Comparison of ENCODE assay signal across 20 mouse cellular contexts in the genomic region with DNA sequence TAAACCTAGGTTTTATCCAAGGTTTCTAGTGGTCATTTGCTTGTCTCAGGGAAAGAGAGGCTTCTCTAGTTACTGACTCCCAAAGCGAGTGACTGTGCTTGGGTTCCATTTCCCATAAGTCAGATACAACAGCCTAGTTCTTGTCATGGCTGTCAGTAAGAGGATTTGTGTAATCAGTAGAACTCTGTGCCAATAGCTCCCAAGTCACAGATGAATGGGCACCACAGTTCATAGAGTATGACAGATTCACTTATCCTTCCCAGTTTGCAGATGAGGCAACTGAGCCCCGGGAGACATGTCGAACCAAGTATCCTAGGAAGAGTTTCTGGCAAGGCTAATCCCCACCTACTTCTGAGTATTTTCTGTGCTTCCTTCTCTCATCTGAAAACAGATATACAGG.
DNase-seq lines count a peak whose midpoint lies in the region; ATAC-seq and TF ChIP-seq lines count a peak whose summit lies in the region.
"Had no signal": no experiment of that assay in that cellular context is flagged by ENCODE, and none has a peak within 500 bp of the region (broad histone marks: within the 10 kb centered on the region; RNA-seq: fewer than 3 reads in every experiment).

No protein-coding gene starts in this region.

- H3K9me3 ChIP-seq in limb, embryonic 15.5 days: no peaks in the 10 kb centered on the region
- H3K9me3 ChIP-seq in limb, embryonic 10.5 days (replicated peaks): no peaks in the 10 kb centered on the region
- no peaks in the 10 kb centered on the region for H3K9me3 ChIP-seq in embryonic facial prominence, embryonic 15.5 days (replicated peaks)
- H3K9me3 ChIP-seq: forebrain, embryonic 13.5 days; heart, embryonic 13.5 days; hindbrain, embryonic 12.5 days had no signal

- H3K4me3 ChIP-seq in limb, embryonic 15.5 days: no peak overlapping the region
- no peak overlapping the region for H3K4me3 ChIP-seq in limb, embryonic 10.5 days
- no peak overlapping the region for H3K4me3 ChIP-seq in C2C12 (ENCODE audit: insufficient read depth, poor library complexity, severe bottlenecking)
- no peak overlapping the region for H3K4me3 ChIP-seq in embryonic facial prominence, embryonic 15.5 days (replicated peaks)
- H3K4me3 ChIP-seq: forebrain, embryonic 13.5 days; heart, embryonic 13.5 days; hindbrain, embryonic 12.5 days had no signal

- H3K4me1 ChIP-seq in limb, embryonic 15.5 days: peaks cover 9% of the 10 kb centered on the region; the same call in 1 of the 2 replicates
- H3K4me1 ChIP-seq in limb, embryonic 10.5 days: peaks cover 3% of the 10 kb centered on the region; the same call in 1 of the 2 replicates
- peaks cover 25% of the 10 kb centered on the region for H3K4me1 ChIP-seq in embryonic facial prominence, embryonic 15.5 days
- H3K4me1 ChIP-seq: hindbrain, embryonic 12.5 days had no signal

- H3K27me3 ChIP-seq in limb, embryonic 15.5 days: no peaks in the 10 kb centered on the region
- no peaks in the 10 kb centered on the region for H3K27me3 ChIP-seq in limb, embryonic 10.5 days (ENCODE audit: low read depth, poor library complexity, severe bottlenecking)
- H3K27me3 ChIP-seq in C2C12 (ENCODE audit: control insufficient read depth, insufficient read depth, insufficient read length): no peaks in the 10 kb centered on the region
- H3K27me3 ChIP-seq in embryonic facial prominence, embryonic 15.5 days: no peaks in the 10 kb centered on the region
- H3K27me3 ChIP-seq: forebrain, embryonic 13.5 days; heart, embryonic 13.5 days; hindbrain, embryonic 12.5 days had no signal

- intact Hi-C loops in heart, postnatal 36 days (cut with DNase I): loop anchor here (10.0 kb wide), 1 partner anchor 316 kb away; no protein-coding TSS in a partner anchor

- TF ChIP-seq CTCF in C2C12 (IDR thresholded peaks at IDR 0.05; ENCODE audit: control insufficient read depth, insufficient read depth, insufficient read length): no peak

- H3K79me3 ChIP-seq in C2C12 (ENCODE audit: low read depth): no peaks in the 10 kb centered on the region

- H3K4me2 ChIP-seq in limb, embryonic 15.5 days: no peak overlapping the region
- H3K4me2 ChIP-seq in embryonic facial prominence, embryonic 15.5 days (replicated peaks): no peak overlapping the region
- H3K4me2 ChIP-seq: forebrain, embryonic 13.5 days; heart, embryonic 13.5 days; hindbrain, embryonic 12.5 days had no signal

- no peak for DNase-seq in limb, embryonic 10.5 days (ENCODE audit: low spot score)
- no peak for DNase-seq in thymus, postnatal 0 days (ENCODE audit: low spot score)
- no peak for DNase-seq in heart, postnatal 36 days
- DNase-seq: adrenal gland, postnatal 14 days; cerebellum, adult 18-20 months; cerebellum, adult 9-11 months; cerebellum, postnatal 36 days; forebrain, postnatal 0 days; gastrocnemius, postnatal 25 days; heart, adult 11 months; heart, postnatal 4 days had no signal

- no peaks in the 10 kb centered on the region for H3K36me3 ChIP-seq in limb, embryonic 15.5 days
- H3K36me3 ChIP-seq in limb, embryonic 10.5 days: no peaks in the 10 kb centered on the region
- no peaks in the 10 kb centered on the region for H3K36me3 ChIP-seq in C2C12 (ENCODE audit: control insufficient read depth, insufficient read depth)
- no peaks in the 10 kb centered on the region for H3K36me3 ChIP-seq in embryonic facial prominence, embryonic 15.5 days
- H3K36me3 ChIP-seq: heart, embryonic 13.5 days; hindbrain, embryonic 12.5 days had no signal

- H3K27ac ChIP-seq in limb, embryonic 15.5 days: 0 out of 2 replicates have a peak overlapping the region, but pooled peaks have one; percentile 63
- no peak overlapping the region for H3K27ac ChIP-seq in limb, embryonic 10.5 days
- peak overlapping the region; percentile 60 for H3K27ac ChIP-seq in embryonic facial prominence, embryonic 15.5 days (replicated peaks)
- H3K27ac ChIP-seq: forebrain, embryonic 13.5 days; heart, embryonic 13.5 days; hindbrain, embryonic 12.5 days had no signal

- no peaks in the 10 kb centered on the region for H3K79me2 ChIP-seq in C2C12 (ENCODE audit: control insufficient read depth, insufficient read depth)

- WGBS in limb, embryonic 15.5 days: 83% methylated on average over 3 of the region's 3 CpGs
- 98% methylated on average over 3 of the region's 3 CpGs for WGBS in limb, embryonic 10.5 days
- WGBS in embryonic facial prominence, embryonic 15.5 days: 67% methylated on average over 3 of the region's 3 CpGs

- no peak overlapping the region for H3ac ChIP-seq in C2C12 (ENCODE audit: control insufficient read depth, insufficient read length, low read depth)

- no peak overlapping the region for H3K9ac ChIP-seq in limb, embryonic 15.5 days
- H3K9ac ChIP-seq in embryonic facial prominence, embryonic 15.5 days: no peak overlapping the region
- H3K9ac ChIP-seq: forebrain, embryonic 13.5 days; forebrain, postnatal 0 days; heart, embryonic 13.5 days; hindbrain, embryonic 12.5 days had no signal

- no peak for ATAC-seq in limb, embryonic 15.5 days (ENCODE audit: insufficient number of reproducible peaks, low FRiP score, low TSS enrichment, low read depth)
- ATAC-seq in embryonic facial prominence, embryonic 15.5 days (ENCODE audit: insufficient number of reproducible peaks, low FRiP score, low TSS enrichment, low read depth): no peak
- no peak for ATAC-seq in monocyte, adult 5-6 weeks (replicated peaks; ENCODE audit: insufficient number of reproducible peaks, low FRiP score, low TSS enrichment, poor library complexity, severe bottlenecking)
- ATAC-seq: forebrain, embryonic 13.5 days; forebrain, postnatal 0 days; hindbrain, embryonic 16.5 days; inflammation-experienced regulatory T-cells, adult 6 months had no signal

TF ChIP-seq in C2C12, 6 proteins besides CTCF, POLR2A, EP300 and RAD21:
- TF ChIP-seq MAX (IDR thresholded peaks at IDR 0.05) (no peak), CEBPB (IDR thresholded peaks at IDR 0.05; ENCODE audit: low read depth) (peak; percentile 24)
